Mouse (Mus musculus): ENCODE measurements around the gene Knop1.

Knop1 gene

GRCm38 (mm10) chr7:118846329-118846728 is 9.7 kb downstream of the Knop1 start:
- DNase-seq, result no peak

DNA sequence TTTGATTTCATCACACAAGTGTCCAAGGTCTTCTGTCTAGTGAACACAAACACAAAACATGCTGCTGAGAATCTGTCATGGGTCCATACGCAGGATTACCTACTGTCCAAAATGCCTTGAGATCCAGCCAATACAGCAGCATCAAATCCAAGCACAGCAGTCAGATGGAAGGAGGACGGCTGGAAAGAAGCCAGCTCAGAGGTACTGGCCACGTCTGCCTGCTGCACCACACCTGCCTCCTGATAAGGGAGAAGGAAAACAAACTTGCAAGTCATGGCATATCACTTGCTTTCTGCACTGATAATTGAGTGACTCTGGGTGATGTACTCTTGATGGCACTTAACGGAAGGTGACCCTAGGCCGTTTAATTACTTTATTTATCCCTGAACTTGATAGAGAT is 10.9 kb downstream of the Knop1 start:
- no peak for DNase-seq

GRCm38 (mm10) chr7:118842938-118843337 is 13.1 kb downstream of the Knop1 start:
- no peak for DNase-seq

GRCm38 (mm10) chr7:118841796-118842195 is 14.3 kb downstream of the Knop1 start:
- DNase-seq, result peak; percentile 39

- peak; percentile 44 for DNase-seq
Observed at GRCm38 (mm10) chr7:118841030-118841745, 14.9 kb downstream of the Knop1 start.

GRCm38 (mm10) chr7:118837901-118838300 is 18.2 kb downstream of the Knop1 start:
- DNase-seq, result no peak

DNA sequence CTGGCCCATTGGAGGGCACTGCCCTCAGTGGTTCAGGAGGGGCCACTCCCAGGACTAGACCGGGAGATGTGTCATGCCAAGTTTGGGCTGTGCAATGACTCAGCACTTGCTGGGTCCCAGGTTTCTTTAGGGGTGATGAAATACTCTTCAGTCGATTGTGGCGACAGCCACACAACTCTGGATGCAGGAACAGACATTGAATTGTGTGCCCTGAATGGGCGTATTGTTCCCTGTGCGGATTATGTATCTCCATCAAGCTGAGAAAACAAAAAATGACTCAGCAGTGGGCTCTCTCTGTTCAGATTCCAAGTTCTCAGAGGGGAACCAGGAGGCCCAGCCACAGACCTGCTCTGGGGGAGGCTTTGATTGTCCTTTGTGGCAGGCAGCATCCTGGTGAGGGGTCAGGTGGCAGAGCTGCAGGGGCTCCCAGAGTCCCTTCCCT is 28.1 kb downstream of the Knop1 start:
- peak; percentile 17 for DNase-seq

DNA sequence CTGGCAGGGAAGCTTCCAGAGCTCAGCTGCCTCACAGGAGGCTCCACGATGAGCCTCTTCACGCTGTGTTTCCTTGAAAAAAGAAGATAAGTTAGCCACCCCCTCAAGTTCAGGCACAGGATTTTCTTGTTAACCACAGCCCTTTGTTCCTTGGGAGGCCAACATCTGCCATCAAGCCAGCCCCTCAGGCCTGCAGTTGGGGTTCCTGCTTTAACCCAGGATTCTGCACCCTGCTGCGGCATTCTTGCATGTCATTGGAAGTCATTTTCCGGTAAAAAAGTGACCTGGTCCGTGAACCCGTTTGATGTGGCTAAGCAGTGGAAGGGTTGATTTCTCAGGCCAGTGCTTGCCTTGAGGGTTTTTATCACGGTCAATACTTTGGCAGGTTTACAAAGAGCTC is 31.6 kb downstream of the Knop1 start:
- no peak for DNase-seq

DNA sequence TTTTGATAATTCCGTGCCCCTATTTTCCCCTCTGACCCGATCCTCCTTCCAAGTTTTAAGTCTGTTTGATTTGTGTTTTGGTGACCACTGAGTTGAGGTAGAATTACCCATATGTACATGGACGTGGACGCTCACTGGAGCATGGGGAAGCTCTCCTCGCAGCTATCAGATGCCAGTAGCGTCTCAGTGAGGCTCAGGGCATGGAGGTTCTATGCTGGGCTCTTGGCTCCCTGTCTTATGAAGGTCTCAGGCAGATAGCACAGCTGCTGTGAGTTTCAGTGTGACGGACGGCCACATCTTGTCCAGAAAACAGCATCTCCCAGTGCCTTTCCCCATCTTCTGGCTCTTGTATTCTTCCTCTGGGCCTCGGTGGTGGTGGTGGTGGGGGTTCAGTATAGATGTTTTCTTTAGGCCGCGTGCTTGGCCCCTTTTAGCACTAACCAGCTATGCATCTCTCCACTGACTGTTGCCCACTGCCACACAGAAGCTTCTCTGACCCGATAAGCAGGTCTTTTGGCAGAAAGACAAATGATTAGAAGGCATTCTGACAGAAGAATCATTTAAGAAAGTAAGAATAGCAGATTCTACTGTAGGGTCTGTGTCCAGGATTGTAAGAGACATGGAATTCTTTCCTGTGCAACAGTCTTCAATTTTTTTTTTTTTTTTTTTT is 34.0 kb downstream of the Knop1 start:
- no peak for DNase-seq

GRCm38 (mm10) chr7:118821356-118821755 is 34.7 kb downstream of the Knop1 start:
- DNase-seq, result no peak

- DNase-seq, result no peak
Observed at GRCm38 (mm10) chr7:118819666-118820065, 36.4 kb downstream of the Knop1 start.

DNA sequence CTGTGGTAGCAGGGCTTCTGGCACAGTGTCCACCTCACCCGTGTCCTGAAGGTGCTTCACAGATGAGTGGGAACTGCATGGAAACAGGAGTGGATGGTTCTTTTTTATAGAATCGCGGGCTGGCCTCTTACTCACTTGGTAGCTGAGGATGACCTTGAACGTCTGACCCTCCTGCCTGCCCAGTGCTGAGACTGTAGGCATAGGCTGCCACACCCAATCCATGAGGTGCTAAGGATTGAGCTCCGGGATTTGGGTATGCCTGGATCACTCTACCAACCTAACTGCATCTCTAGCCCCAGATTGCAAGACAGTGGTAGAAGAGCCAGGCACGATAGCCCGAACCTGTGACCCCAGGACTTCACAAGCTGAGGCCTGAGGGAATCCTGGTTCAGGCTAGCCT is 38.3 kb downstream of the Knop1 start:
- no peak for DNase-seq

GRCm38 (mm10) chr7:118816275-118816674 is 39.8 kb downstream of the Knop1 start:
- no peak for DNase-seq

DNA sequence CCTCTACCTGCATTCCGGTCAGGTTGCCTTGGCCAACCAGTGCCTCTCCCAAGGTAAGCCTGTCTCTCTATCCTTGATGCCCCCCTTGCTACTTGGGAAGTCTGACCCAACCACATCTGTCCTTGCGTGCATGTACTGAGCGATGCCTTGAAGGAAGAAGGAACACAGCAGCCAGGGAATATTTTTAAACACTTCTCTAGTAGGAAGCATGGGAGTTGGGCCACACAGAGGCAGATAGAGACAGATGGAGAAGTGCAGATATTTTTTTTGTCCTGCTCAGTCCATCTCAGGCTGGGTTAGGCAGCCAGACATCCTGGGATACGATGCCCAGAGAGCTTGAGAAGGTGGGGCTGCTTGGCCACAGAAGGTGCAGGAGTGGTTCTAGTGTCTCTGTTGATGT is 42.5 kb downstream of the Knop1 start:
- DNase-seq, result no peak

- no peak for DNase-seq
Observed at GRCm38 (mm10) chr7:118811407-118812106, 44.5 kb downstream of the Knop1 start.

DNA sequence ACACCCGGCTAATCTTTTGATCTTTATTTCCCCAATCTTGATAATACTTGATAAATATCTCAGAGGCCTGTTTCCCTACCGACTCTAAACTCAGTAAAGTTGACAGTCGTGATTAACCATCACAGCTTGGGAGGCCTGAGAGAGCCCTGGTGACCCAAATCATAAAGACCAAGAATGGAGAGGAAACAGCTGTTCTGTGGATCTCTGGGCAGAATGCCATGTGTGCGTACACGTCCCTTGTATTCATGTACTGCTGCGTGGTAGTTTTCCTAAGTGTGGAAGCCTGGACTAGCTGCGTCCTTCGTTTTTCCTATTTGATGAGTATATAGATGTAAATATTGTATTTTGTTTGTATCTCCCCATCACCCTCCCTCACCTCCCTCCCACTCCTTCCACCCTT is 48.2 kb downstream of the Knop1 start:
- peak; percentile 39 for DNase-seq

- DNase-seq, result no peak
Observed at GRCm38 (mm10) chr7:118806631-118807411, 49.2 kb downstream of the Knop1 start.

DNA sequence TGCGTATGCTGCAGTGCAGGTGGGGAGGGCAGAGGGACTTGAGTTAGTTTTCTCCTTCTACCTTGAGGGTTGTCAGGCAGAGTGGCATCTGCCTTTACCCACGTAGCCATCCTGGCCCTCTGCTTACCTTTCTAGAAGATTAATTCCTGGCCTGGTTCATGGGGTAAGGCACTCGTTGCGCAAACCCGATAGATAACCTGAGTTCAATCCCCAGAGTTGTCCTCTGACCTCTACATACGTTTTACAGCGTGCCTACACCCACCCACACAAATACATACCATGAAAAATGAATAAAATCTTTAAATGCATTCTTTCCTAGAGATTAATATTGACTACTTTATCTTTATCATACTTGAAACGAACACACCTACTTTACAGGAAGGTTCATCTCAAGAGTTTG is 52.6 kb downstream of the Knop1 start:
- DNase-seq, result no peak

DNA sequence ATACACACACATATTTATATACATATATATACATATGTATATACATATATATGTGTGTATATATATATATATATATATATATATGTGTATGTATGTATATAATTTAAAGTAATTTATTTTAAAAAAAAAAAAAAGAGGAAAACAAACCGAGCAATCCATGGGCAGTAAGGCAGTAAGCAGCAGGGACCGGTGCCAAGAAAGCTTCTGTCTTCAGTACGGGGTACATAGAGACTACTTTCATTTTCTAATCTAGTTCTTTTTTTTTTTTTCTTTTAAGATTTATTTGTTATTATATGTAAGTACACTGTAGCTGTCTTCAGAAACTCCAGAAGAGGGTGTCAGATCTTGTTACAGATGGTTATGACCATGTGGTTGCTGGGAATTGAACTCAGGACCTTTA is 54.3 kb downstream of the Knop1 start:
- no peak for DNase-seq

DNA sequence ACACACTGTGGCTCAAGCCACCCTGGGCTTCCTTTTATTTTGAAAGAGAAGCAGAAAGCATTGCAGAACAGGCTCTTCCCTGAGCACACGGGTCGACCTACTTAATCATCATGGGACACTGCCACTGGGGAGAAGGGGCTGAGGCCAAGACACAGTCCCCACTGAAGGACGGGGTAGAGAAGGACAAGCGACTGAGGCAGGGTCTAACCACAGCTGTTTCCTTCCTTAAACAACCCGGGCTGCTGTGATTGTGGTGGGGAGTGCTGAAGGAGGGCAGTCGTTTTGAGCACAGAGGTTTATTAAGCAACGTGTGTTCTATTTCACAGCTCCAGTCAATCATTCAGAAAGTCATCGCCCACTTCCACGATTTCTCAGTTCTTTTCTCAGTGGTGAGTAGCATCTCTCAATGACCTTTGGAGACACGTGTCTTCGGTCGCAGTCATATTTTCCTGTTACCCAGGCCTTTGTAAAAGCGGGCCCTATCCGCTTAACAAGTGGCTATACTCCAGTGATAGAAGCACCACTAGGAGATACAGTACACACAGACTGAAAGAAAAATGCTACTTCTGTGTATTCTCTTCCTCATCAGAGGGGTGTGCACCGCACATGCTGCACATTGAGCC is 55.8 kb downstream of the Knop1 start:
- DNase-seq, result no peak

DNA sequence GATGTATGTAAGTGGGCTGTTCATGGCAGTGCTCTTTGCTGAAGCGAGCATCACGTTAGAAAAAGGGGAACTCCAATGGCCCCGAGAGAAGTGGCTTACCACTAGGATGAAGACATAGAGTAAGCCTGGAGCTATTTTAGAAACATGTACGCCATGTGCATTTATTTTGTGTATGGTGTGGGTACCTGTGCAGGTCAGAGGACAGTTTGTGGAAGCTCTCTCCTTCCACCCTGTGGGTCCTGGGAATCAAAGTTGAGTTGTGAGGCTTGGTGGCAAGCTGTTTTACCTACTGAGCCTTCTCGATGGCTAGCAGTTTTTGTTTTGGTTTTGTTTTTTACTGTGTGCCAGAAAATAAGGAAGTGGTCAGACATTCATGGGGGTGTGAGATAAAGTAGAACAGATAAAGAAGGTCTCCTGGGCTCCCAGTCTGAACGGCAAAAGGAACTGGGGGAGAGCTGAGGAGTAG is 57.9 kb downstream of the Knop1 start:
- DNase-seq, result no peak

- no peak for DNase-seq
Observed at GRCm38 (mm10) chr7:118797600-118797999, 58.5 kb downstream of the Knop1 start.

DNA sequence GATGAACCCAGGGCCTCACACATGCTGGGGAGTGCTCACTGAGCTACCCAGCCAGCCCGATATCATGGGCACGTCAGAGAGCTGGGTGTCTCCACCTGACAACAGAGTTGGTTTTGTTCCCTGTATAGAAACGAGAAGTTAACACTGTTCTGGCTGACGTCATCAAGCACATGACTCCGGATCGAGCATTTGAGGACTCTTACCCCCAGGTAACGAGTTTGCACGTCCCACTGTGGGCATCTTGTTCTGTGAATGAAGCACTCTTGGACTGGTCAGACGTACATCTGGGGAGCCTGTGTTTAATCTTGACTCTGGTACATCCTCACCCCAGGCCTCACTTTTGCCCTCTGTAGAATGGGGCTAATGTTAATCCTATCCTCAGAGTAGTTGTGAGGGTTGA is 59.2 kb downstream of the Knop1 start:
- no peak for DNase-seq
